Mouse (Mus musculus) thymus, adult 2 months (tissue): Measurements from ENCODE around the gene Olfr66. TPM values are rescaled to one million over a fixed set of nuclear protein-coding genes. Genes with fewer than 3 reads are reported as not detected.

Experiments used
- DNase-seq: peaks from one replicate; pipeline ENCODE4 v3.0.0; 2021
- H3K27ac ChIP-seq: fragments of 200-500 bp; 2 replicates; pipeline ENCODE4 v1.5.1; 2012; ENCODE audit warnings: low read length, control low read depth; ENCODE audit not compliant: control insufficient read depth, insufficient read depth
- H3K27me3 ChIP-seq: fragments of 200-500 bp; 2 replicates; pipeline ENCODE4 v1.6.1; 2012; ENCODE audit warnings: mild to moderate bottlenecking, low read length, moderate library complexity, mixed read lengths; ENCODE audit not compliant: control insufficient read depth, insufficient read depth
- H3K36me3 ChIP-seq: fragments of 200-500 bp; 2 replicates; pipeline ENCODE4 v1.6.1; 2012; ENCODE audit warnings: mild to moderate bottlenecking, low read length, moderate library complexity; ENCODE audit not compliant: control insufficient read depth, insufficient read depth
- H3K4me1 ChIP-seq: fragments of 200-500 bp; replicated peaks from 2 replicates; pipeline ENCODE4 v1.6.1; 2012; ENCODE audit warnings: low read length; ENCODE audit not compliant: control insufficient read depth, insufficient read depth
- H3K4me3 ChIP-seq: fragments of 200-500 bp; 2 replicates; pipeline ENCODE4 v1.5.1; 2012; ENCODE audit warnings: mild to moderate bottlenecking, low read length, control low read depth, moderate library complexity; ENCODE audit not compliant: control insufficient read depth, insufficient read depth
- CTCF ChIP-seq: fragments of 200-500 bp; IDR thresholded peaks from 2 replicates; pipeline ENCODE4 v1.5.1; 2012; ENCODE audit warnings: mild to moderate bottlenecking, control low read depth, low read length, moderate library complexity, borderline replicate concordance; ENCODE audit not compliant: control insufficient read depth, poor library complexity, insufficient read depth; ENCODE audit errors: extremely low read depth
- POLR2A ChIP-seq: fragments of 200-500 bp; IDR thresholded peaks from 2 replicates; pipeline ENCODE4 v1.6.1; 2012; ENCODE audit warnings: mild to moderate bottlenecking, low read length, control low read depth, moderate library complexity; ENCODE audit not compliant: control insufficient read depth, poor library complexity, insufficient read depth; ENCODE audit errors: extremely low read depth
- WGBS: fragments of 180-500 bp; shearing (Covaris S2); methylation state at CpG from one replicate; pipeline ENCODE4 v1.1.7; 2018; 5-methylcytosine and 5-hydroxymethylcytosine counted together
- polyA plus RNA-seq: library from polyadenylated mRNA; depleted of rRNA; stranded (reverse); fragments of >200 nt; gene quantifications from 2 replicates; pipeline ENCODE4 v1.2.3, GENCODE M21; 2012

The Olfr66 gene
- polyA plus RNA-seq, 1 experiment: not detected

- H3K4me3 ChIP-seq: no peak overlapping the region
- no peaks in the 10 kb centered on the region for H3K27me3 ChIP-seq
- no peak for DNase-seq
- H3K4me1 ChIP-seq: no peaks in the 10 kb centered on the region
- H3K27ac ChIP-seq: no peak overlapping the region
- no peaks in the 10 kb centered on the region for H3K36me3 ChIP-seq
- 43% methylated on average over 1 of the region's 1 CpGs for WGBS
- TF ChIP-seq CTCF: no peak
- TF ChIP-seq POLR2A: no peak
Measured at GRCm38 (mm10) chr7:103860855-103861254, 25.2 kb downstream of the Olfr66 start.

GRCm38 (mm10) chr7:103859076-103859475 is 27.0 kb downstream of the Olfr66 start:
- H3K27ac ChIP-seq: no peak overlapping the region
- no peaks in the 10 kb centered on the region for H3K27me3 ChIP-seq
- no peak for DNase-seq
- TF ChIP-seq POLR2A (no peak), CTCF (no peak)
- H3K4me1 ChIP-seq: no peaks in the 10 kb centered on the region
- no peak overlapping the region for H3K4me3 ChIP-seq
- 51% methylated on average over 2 of the region's 2 CpGs for WGBS
- no peaks in the 10 kb centered on the region for H3K36me3 ChIP-seq

GRCm38 (mm10) chr7:103854669-103855068 is 31.4 kb downstream of the Olfr66 start:
- Histone ChIP-seq H3K27me3 (no peaks in the 10 kb centered on the region), H3K4me3 (no peak overlapping the region), H3K4me1 (no peaks in the 10 kb centered on the region), H3K36me3 (no peaks in the 10 kb centered on the region), H3K27ac (no peak overlapping the region)
- 85% methylated on average over 1 of the region's 1 CpGs for WGBS
- no peak for TF ChIP-seq POLR2A
- no peak for TF ChIP-seq CTCF
- DNase-seq: no peak

- Histone ChIP-seq H3K36me3 (no peaks in the 10 kb centered on the region), H3K4me3 (no peak within 1 kb of the TSS), H3K27ac (no peak within 1 kb of the TSS), H3K4me1 (no peaks in the 10 kb centered on the region), H3K27me3 (no peaks in the 10 kb centered on the region)
- no peak for DNase-seq
- 78% methylated on average over 2 of the region's 2 CpGs for WGBS
- no peak for TF ChIP-seq CTCF
- no peak for TF ChIP-seq POLR2A
Measured at GRCm38 (mm10) chr7:103853090-103853489, 33.0 kb downstream of the Olfr66 start, which contains the start of gene Hbb-y. Gene Hbb-y (minus strand): TSS chr7:103853216.

- TF ChIP-seq CTCF: no peak
- no peak for TF ChIP-seq POLR2A
- Histone ChIP-seq H3K27me3 (no peaks in the 10 kb centered on the region), H3K4me3 (no peak overlapping the region), H3K36me3 (no peaks in the 10 kb centered on the region), H3K27ac (no peak overlapping the region), H3K4me1 (no peaks in the 10 kb centered on the region)
- no peak for DNase-seq
- 71% methylated on average over 1 of the region's 2 CpGs for WGBS
Measured at GRCm38 (mm10) chr7:103844525-103845325, 41.3 kb downstream of the Olfr66 start.

- Histone ChIP-seq H3K27me3 (no peaks in the 10 kb centered on the region), H3K27ac (no peak within 1 kb of the TSS), H3K36me3 (no peaks in the 10 kb centered on the region), H3K4me3 (no peak within 1 kb of the TSS), H3K4me1 (no peaks in the 10 kb centered on the region)
- 95% methylated on average over 2 of the region's 2 CpGs for WGBS
- DNase-seq: no peak
- TF ChIP-seq POLR2A (no peak), CTCF (no peak)
Measured at GRCm38 (mm10) chr7:103843034-103843433, 43.0 kb downstream of the Olfr66 start, which contains the start of gene Hbb-bh1. Gene Hbb-bh1 (minus strand): TSS chr7:103843164.
